25 mouse cellular contexts compared by ENCODE assay signal in the genomic region with DNA sequence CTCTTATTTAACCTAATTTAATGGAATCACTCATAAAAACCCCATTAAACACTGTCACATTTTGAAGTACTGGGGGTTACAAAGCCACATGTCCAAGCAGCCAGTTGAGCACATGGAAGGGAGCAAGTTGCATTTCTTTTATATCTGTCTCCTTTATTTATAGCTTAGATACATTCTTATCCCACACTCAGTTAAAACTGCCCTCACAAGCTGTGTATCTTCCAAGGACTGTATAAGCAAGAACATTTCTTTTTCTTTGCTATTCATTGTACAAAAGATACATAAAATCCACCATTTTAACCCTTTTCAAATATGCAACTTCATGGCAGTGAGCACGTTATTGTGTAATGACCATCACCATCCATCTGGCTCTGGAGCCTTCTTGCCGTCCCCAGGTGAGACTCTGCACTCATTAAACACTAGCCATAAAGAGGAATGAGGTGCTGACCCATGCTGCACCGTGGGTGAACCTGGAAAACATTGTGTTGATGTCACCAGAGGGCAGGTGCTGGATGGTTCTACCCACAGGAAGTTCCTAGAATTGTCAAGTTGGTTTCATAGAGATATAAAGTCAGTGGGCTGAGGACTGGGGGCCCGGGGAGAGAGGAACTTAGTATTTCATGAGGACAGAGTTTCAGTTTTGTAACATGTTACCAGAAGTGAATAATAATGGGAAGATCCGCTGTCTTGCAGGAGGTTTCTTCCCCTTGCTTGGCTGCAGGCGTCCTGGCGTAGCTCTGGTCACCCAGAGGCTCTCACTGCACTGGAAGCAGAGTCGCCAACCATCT. TPM values are rescaled to one million over a fixed set of nuclear protein-coding genes. Genes with fewer than 3 reads are reported as not detected.
DNase-seq lines count a peak whose midpoint lies in the region; ATAC-seq and TF ChIP-seq lines count a peak whose summit lies in the region.
"Had no signal": no experiment of that assay in that cellular context is flagged by ENCODE, and none has a peak within 500 bp of the region (broad histone marks: within the 10 kb centered on the region; RNA-seq: fewer than 3 reads in every experiment).

No protein-coding gene starts in this region.

- peaks cover 9% of the 10 kb centered on the region for H3K4me1 ChIP-seq in olfactory bulb, adult 2 months (ENCODE audit: control insufficient read depth, insufficient read depth, low read length)
- no peaks in the 10 kb centered on the region for H3K4me1 ChIP-seq in embryonic facial prominence, embryonic 10.5 days
- H3K4me1 ChIP-seq: hindbrain, embryonic 12.5 days; midbrain, embryonic 15.5 days had no signal

- no peak overlapping the region for H3K4me3 ChIP-seq in olfactory bulb, adult 2 months (ENCODE audit: insufficient read depth, low read depth, low read length)
- no peak overlapping the region for H3K4me3 ChIP-seq in embryonic facial prominence, embryonic 10.5 days
- H3K4me3 ChIP-seq: forebrain, embryonic 13.5 days; hindbrain, embryonic 12.5 days; midbrain, embryonic 15.5 days; myocyte; neural tube, embryonic 13.5 days had no signal

- H3K27me3 ChIP-seq in embryonic facial prominence, embryonic 10.5 days (replicated peaks; ENCODE audit: low read depth, poor library complexity, severe bottlenecking), result no peaks in the 10 kb centered on the region
- H3K27me3 ChIP-seq: forebrain, embryonic 13.5 days; hindbrain, embryonic 12.5 days; midbrain, embryonic 15.5 days; neural tube, embryonic 13.5 days; Patski had no signal

- H3K9me3 ChIP-seq in embryonic facial prominence, embryonic 10.5 days, result no peaks in the 10 kb centered on the region
- H3K9me3 ChIP-seq: forebrain, embryonic 13.5 days; G1E; hindbrain, embryonic 12.5 days; midbrain, embryonic 15.5 days; neural tube, embryonic 13.5 days had no signal

- no peak for TF ChIP-seq POLR2A in olfactory bulb, adult 2 months (IDR thresholded peaks at IDR 0.05; ENCODE audit: insufficient read depth, low read depth, low read length)

- WGBS in olfactory bulb, adult 2 months, result 87% methylated on average over 8 of the region's 8 CpGs
- WGBS in embryonic facial prominence, embryonic 10.5 days, result 86% methylated on average over 8 of the region's 8 CpGs

- H3K36me3 ChIP-seq in embryonic facial prominence, embryonic 10.5 days (replicated peaks), result no peaks in the 10 kb centered on the region
- H3K36me3 ChIP-seq: G1E; hindbrain, embryonic 12.5 days; midbrain, embryonic 15.5 days; neural tube, embryonic 13.5 days had no signal

- no peak for TF ChIP-seq CTCF in olfactory bulb, adult 2 months (IDR thresholded peaks at IDR 0.05; ENCODE audit: insufficient read depth, low read depth, low read length)

- ATAC-seq in granulocyte monocyte progenitor cell, adult 5-6 weeks (replicated peaks; ENCODE audit: poor library complexity, severe bottlenecking), result peak; percentile 94
- ATAC-seq: forebrain, embryonic 13.5 days; midbrain, embryonic 15.5 days; Patski had no signal

- H3K27ac ChIP-seq in olfactory bulb, adult 2 months (ENCODE audit: insufficient read depth, low read depth, low read length), result peak overlapping the region; percentile 86
- no peak overlapping the region for H3K27ac ChIP-seq in embryonic facial prominence, embryonic 10.5 days (replicated peaks)
- H3K27ac ChIP-seq: forebrain, embryonic 13.5 days; hindbrain, embryonic 12.5 days; liver, embryonic 14.5 days; midbrain, embryonic 15.5 days; neural tube, embryonic 13.5 days had no signal

- peak; percentile 89 for DNase-seq in heart, adult 11 months
- no peak for DNase-seq in heart, adult 8-10 months (ENCODE audit: low spot score)
- peak; percentile 24 for DNase-seq in lung, postnatal 36 days
- DNase-seq in lung, adult 18-20 months, result no peak
- DNase-seq in embryonic facial prominence, embryonic 10.5 days (ENCODE audit: low spot score), result no peak
- DNase-seq in layer of hippocampus, postnatal 36 days, result no peak
- DNase-seq: adrenal gland, postnatal 14 days; cerebellum, adult 9-10 months; embryo, embryonic 11 days; gastrocnemius, postnatal 10 days; heart, adult 18-20 months; kidney, adult 2 months; kidney, postnatal 14 days; right cerebral cortex, postnatal 4 days; thymus, adult 2 months had no signal

RNA-seq across cellular contexts. Expression of gene Pparg, which starts 39.6 kb away (rescaled TPM):
- total RNA-seq in heart, adult 8-10 months (2022), result 10 to 100 TPM in 3 of 4 experiments, 1 to 10 TPM in 1; 9.5 to 13.5 (median 12.3) TPM
- total RNA-seq in granulocyte monocyte progenitor cell, adult 5-6 weeks (2014; fragmentation: Nextera tagmentation), result 0.30 TPM in 1 of 2 replicates, not detected in the other
- 0.98 and 3.4 TPM in 2 replicates for total RNA-seq in granulocyte monocyte progenitor cell, adult 5-6 weeks (2017)
- not detected in 2 replicates for polyA plus RNA-seq in olfactory bulb, adult 2 months (2012; ENCODE audit: insufficient read depth, insufficient read length, low replicate concordance, missing spikeins)
- 0.16 and 0.30 TPM in 2 replicates for polyA plus RNA-seq in embryonic facial prominence, embryonic 10.5 days (2016; fragmentation: Nextera tagmentation; extraction: Ambion mirVana)
- total RNA-seq in layer of hippocampus, postnatal 36 days (2021), result 1 to 10 TPM; 1.6 to 1.8 TPM
- total RNA-seq: G1E had no signal
- polyA plus RNA-seq: forebrain, embryonic 13.5 days; G1E had no signal

Comparison
In these comparisons a context has a peak if more than half of its experiments do, and no peak if none do; other contexts are left out.
1. DNase-seq: peak in heart, adult 11 months (single experiment) and lung, postnatal 36 days (single experiment); none in heart, adult 8-10 months (single experiment), lung, adult 18-20 months (0 of 2), embryonic facial prominence, embryonic 10.5 days (single experiment) and layer of hippocampus, postnatal 36 days (0 of 2).